Mouse (Mus musculus): Measurements from ENCODE around the gene Vamp2. TPM values are rescaled to one million over a fixed set of nuclear protein-coding genes. Genes with fewer than 3 reads are reported as not detected.
"Not testable (repeated sequence)": the region's sequence is repeated elsewhere in the genome, so short reads cannot be mapped to it uniquely, and the experiment has no call there.

Gene Vamp2
- total RNA-seq, 2 experiments from 2014 or later: 59.6 to 65.7 TPM

- intact Hi-C loops (cut with DNase I): no loop called here
- no peak for DNase-seq (ENCODE audit: low spot score)
Observed at GRCm38 (mm10) chr11:69077316-69077715, 11.0 kb upstream of the Vamp2 start.

GRCm38 (mm10) chr11:69078041-69078440 lies 10.2 kb upstream of the Vamp2 start:
- intact Hi-C loops (cut with DNase I): no loop called here
- DNase-seq (ENCODE audit: low spot score): no peak

DNA sequence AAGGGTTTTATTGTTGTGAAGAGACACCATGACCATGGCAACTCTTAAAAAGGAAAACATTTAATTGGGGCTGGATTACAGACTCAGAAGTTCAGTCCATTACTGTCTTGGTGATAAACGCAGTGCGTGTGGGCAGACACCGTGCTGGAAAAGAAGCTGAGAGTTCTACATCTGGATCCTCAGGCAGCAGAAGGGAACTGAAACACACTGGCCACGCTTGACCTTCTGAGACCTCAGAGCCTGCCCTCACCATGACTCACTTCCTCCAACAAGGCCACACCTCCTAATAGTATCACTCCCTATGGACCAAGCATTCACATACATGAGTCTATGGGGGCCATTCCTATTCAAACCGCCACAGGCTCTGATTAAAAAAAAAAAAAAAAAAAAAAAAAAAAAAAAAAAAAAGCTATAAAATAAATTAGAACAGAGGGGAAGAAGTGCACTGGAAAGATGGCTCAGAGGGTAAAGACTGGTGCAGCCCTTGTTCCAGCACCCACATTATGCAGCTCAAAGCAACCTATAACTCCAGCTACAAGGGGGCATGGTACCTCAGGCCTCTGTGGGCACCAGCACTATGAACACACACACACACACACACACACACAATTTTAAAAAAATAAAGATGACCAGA lies 9.4 kb upstream of the Vamp2 start:
- DNase-seq (ENCODE audit: low spot score): peak; percentile 18

GRCm38 (mm10) chr11:69080102-69080854 lies 8.0 kb upstream of the Vamp2 start:
- DNase-seq (ENCODE audit: low spot score): no peak
- intact Hi-C loops (cut with DNase I): no loop called here

More for the DNA sequence above, 9.4 kb upstream of the Vamp2 start:
- intact Hi-C loops (cut with DNase I): no loop called here

- DNase-seq (ENCODE audit: low spot score): no peak
- intact Hi-C loops (cut with DNase I): no loop called here
Observed at GRCm38 (mm10) chr11:69080855-69081222, 7.5 kb upstream of the Vamp2 start.

GRCm38 (mm10) chr11:69081613-69082012 lies 6.7 kb upstream of the Vamp2 start:
- DNase-seq (ENCODE audit: low spot score): no peak
- intact Hi-C loops (cut with DNase I): no loop called here

DNA sequence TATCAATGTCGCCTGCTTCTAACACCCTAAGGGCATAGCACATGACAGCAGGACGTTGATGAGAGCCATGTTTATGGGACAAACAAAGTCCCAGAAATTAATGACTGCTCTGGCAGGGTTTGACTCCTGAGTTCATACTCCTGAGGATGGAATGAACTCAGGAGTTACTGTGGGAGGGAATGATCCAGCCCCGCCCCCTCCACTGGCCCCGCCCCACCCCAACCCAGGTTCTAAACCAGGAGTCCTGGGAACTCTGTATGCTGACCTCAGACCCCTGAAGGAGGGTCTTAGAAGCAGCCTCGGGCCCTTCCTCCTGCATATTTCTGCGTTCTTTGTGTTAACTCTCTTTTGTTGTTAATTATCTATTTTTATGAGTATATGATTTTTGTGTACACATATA lies 2.7 kb upstream of the Vamp2 start:
- intact Hi-C loops (cut with DNase I): no loop called here
- no peak for DNase-seq (ENCODE audit: low spot score)

GRCm38 (mm10) chr11:69086390-69086789 lies 1.9 kb upstream of the Vamp2 start:
- DNase-seq (ENCODE audit: low spot score): no peak
- intact Hi-C loops (cut with DNase I): no loop called here

DNA sequence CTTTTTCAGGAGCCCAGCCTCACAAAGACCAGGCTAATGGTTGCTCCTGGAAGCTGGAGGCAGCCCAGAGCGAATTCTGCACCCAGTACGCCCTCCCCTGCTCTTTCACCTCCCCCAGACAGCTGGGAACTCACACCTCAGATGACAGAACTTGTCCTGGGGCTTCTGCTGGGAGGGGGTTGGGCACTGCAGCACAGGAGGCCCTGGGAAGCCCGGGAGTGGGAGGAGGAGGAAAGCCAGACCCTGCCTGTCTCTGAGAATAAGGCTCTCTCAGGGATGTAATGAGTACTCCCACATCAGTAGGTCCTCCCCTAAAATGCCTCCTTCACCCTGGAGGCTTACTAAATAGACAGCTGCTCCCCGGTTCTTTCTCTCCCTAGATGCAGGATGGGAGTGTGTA lies 1.2 kb upstream of the Vamp2 start:
- no peak for DNase-seq (ENCODE audit: low spot score)
- intact Hi-C loops (cut with DNase I): no loop called here

- DNase-seq (ENCODE audit: low spot score): no peak
- intact Hi-C loops (cut with DNase I): no loop called here
Observed at GRCm38 (mm10) chr11:69087597-69087996, 693 bp upstream of the Vamp2 start.

GRCm38 (mm10) chr11:69088856-69089615 lies 746 bp downstream of the Vamp2 start:
- intact Hi-C loops (cut with DNase I): loop anchor here (2.0 kb wide), 1 partner anchor 18 kb away; the partner anchor contains the start of gene Tmem107

DNA sequence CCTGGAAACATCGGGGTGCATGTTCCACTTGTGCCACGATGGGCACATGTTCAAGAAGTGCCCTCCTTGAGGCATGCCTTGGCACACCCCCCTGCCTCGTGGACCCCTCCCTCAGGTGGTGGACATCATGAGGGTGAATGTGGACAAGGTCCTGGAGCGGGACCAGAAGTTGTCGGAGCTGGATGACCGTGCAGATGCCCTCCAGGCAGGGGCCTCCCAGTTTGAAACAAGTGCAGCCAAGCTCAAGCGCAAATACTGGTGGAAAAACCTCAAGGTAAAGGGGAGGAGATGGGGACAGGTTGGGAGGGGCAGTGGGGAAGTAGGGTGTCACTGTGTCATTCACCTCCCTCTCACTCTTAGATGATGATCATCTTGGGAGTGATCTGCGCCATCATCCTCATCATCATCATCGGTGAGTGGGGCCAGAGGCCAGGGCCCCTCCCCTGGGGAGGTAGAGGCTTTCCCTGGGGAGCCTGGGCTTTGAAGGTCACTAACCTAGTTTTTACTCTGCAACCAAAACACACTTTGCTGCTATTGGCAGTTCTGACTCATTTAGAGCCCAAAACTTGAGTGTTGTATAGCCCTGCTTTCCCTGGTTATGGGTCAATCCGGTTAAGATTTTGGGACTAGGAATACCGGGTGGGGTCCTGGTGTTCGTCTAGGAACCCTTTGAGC lies 1.5 kb downstream of the Vamp2 start:
- no peak for DNase-seq (ENCODE audit: low spot score)

More at GRCm38 (mm10) chr11:69088856-69089615, 746 bp downstream of the Vamp2 start:
- DNase-seq (ENCODE audit: low spot score): no peak

DNA sequence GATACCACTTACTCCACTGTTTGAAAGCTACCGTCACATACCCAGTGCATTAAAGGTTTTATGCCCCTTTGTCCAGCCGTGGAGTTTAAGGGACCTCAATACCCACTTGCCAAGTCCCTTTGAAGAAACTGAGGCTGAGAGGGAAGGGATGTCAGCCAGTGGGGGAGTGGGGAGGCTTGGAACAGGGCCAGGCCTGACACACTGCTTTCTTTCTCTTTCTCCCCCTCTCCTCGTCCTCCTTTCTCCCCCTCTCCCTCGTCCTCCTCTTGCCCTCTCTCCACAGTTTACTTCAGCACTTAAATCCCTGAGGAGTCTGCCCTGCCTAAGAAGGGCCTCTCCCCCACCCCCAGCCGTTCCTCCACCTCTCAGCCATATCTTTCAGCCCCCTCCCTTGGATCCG lies 2.1 kb downstream of the Vamp2 start:
- DNase-seq (ENCODE audit: low spot score): no peak
- intact Hi-C loops (cut with DNase I): no loop called here

More for the DNA sequence above, 1.5 kb downstream of the Vamp2 start:
- intact Hi-C loops (cut with DNase I): loop anchor here (2.0 kb wide), 1 partner anchor 19 kb away; the partner anchor contains the start of gene Tmem107

DNA sequence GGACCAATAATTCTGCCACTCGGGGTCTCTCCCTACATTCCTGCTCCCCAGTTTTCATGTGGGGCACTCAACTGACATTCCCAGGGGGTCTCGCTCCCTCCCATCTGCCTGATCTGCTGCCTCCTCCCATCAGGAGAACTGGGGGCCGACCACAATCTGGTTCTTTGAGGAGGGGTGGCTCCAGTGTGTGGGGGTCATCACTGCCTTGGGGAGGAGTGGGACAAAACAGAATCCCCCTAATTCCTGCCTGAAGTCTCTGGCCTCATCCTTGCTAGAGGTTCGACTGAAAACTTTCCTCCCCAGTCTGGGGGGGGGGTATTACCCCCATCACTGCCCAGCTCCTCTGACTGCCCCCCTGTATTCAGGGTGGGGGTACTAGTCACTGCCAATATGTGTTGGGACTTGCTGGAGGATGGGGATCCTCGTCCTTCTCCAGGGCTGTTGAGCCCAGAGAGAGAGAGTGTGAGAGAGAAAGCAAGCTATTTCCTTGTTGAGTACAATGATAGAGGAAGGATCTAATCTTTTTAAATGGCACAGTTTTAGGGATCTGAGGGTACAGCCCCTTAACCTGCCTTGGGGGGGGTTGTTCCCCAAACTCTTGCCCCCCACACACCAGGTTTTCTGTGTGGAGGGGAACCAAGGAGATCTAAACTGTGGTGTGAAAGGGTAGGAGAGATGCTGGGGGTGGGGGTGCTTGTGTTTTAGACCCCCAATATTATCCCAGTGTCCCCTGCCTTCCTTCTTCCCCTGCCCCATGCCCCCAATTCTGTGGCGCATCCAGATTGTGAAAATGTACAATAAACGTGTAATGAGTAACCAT lies 3.5 kb downstream of the Vamp2 start:
- no peak for DNase-seq (ENCODE audit: low spot score)
- intact Hi-C loops (cut with DNase I): loop anchor here (2.0 kb wide), 1 partner anchor 29 kb away; the partner anchor contains the start of gene Hes7

GRCm38 (mm10) chr11:69092386-69092751 lies 4.1 kb downstream of the Vamp2 start:
- intact Hi-C loops (cut with DNase I): loop anchor here (2.0 kb wide), 1 partner anchor 28 kb away; the partner anchor contains the start of gene Hes7

GRCm38 (mm10) chr11:69092871-69093270 lies 4.6 kb downstream of the Vamp2 start:
- intact Hi-C loops (cut with DNase I): loop anchor here (2.0 kb wide), 1 partner anchor 28 kb away; the partner anchor contains the start of gene Hes7
- DNase-seq (ENCODE audit: low spot score): no peak

More at GRCm38 (mm10) chr11:69092386-69092751, 4.1 kb downstream of the Vamp2 start:
- no peak for DNase-seq (ENCODE audit: low spot score)

DNA sequence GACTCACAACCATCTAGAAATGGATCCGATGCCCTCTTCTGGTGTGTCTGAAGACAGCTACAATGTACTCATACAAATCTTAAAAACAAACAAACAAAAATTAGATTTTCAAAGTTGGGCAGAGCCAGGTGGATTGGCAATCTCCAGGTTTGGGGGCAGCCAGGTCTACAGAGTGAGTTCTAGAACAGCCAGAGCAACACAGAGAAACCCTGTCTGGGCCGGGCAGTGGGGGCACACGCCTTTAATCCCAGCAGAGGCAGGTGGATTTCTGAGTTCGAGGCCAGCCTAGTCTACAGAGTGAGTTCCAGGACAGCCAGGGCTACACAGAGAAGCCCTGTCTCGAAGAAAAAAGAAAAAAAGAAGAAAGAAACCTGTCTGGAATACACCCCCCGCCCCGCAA lies 5.6 kb downstream of the Vamp2 start:
- intact Hi-C loops (cut with DNase I): loop anchor here (2.0 kb wide), 1 partner anchor 27 kb away; the partner anchor contains the start of gene Hes7
- not testable (repeated sequence) for DNase-seq (ENCODE audit: low spot score)

DNA sequence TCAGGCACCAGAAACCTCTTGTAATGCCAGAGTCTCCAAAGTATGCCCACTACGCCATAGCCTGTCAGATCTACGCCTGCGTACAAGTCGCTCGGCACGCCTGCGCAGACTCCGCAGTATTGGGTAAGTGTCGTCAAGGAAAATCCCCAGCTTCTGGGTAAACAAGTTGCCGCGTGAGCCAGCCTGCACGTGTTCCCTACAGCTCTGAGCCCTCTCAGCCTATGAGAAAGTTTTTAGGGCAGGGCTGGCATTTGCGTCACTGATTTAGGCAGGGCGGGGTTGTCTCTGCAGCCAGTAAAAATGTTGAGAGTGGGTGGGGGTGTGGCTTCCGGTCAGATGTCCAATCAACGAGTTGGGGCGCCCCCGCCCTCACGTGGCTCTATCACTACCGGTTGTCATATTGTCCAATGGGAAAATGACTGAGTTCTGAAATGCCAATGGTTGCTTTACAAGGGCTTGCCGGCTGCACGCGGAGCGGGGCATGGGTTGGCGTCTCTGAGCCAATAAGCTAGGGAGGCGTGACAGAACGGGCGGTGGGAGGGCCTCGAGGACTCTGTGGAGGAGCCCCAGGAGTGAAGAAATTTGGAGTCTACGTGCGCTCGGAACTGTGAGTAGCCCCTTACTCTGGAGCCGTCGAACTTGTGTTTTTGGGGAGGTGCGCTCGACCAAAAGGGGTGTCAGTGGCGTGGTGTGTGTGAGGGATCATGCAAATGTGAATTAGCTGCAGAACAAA lies 6.6 kb downstream of the Vamp2 start, which contains the start of gene Per1:
Per1 (plus strand) TSS at position 521 of the 733 bp plus-strand sequence.
- DNase-seq (ENCODE audit: low spot score): peak; percentile 100
- intact Hi-C loops (cut with DNase I): loop anchor here (5.0 kb wide), 1 partner anchor 302 kb away; the partner anchor contains the start of genes Cyb5d1, Naa38 and Tmem88
